Mouse (Mus musculus) layer of hippocampus, adult 11-12 months (tissue): ENCODE measurements around the gene Tfec.

ENCODE experiments used
- DNase-seq: peaks from one replicate; pipeline ENCODE4 v3.0.0; 2022; ENCODE audit warnings: low spot score

Tfec gene

GRCm38 (mm10) chr6:16898251-16898862 is at the start of gene Tfec:
Tfec (minus strand) TSS chr6:16898441.
- DNase-seq = no peak

GRCm38 (mm10) chr6:16947837-16948236 is 49.6 kb upstream of the Tfec start:
- no peak for DNase-seq

GRCm38 (mm10) chr6:16943513-16943912 is 45.3 kb upstream of the Tfec start:
- no peak for DNase-seq

GRCm38 (mm10) chr6:16942433-16942832 is 44.2 kb upstream of the Tfec start:
- DNase-seq = no peak

- no peak for DNase-seq
Measured at GRCm38 (mm10) chr6:16931059-16931458, 32.8 kb upstream of the Tfec start.

- DNase-seq = no peak
Measured at GRCm38 (mm10) chr6:16920111-16920656, 21.9 kb upstream of the Tfec start.

GRCm38 (mm10) chr6:16891819-16892218 is 6.4 kb downstream of the Tfec start:
- no peak for DNase-seq

GRCm38 (mm10) chr6:16883537-16884307 is 14.5 kb downstream of the Tfec start:
- no peak for DNase-seq

- no peak for DNase-seq
Measured at GRCm38 (mm10) chr6:16874021-16874542, 24.2 kb downstream of the Tfec start.

- no peak for DNase-seq
Measured at GRCm38 (mm10) chr6:16870067-16870466, 28.2 kb downstream of the Tfec start.

GRCm38 (mm10) chr6:16868314-16868713 is 29.9 kb downstream of the Tfec start:
- no peak for DNase-seq

- no peak for DNase-seq
Measured at GRCm38 (mm10) chr6:16862753-16863508, 35.3 kb downstream of the Tfec start.

GRCm38 (mm10) chr6:16862050-16862449 is 36.2 kb downstream of the Tfec start:
- no peak for DNase-seq

- DNase-seq = no peak
Measured at GRCm38 (mm10) chr6:16855879-16856545, 42.2 kb downstream of the Tfec start.

- no peak for DNase-seq
Measured at GRCm38 (mm10) chr6:16854977-16855376, 43.3 kb downstream of the Tfec start.

GRCm38 (mm10) chr6:16846521-16846920 is 51.7 kb downstream of the Tfec start:
- DNase-seq = no peak

GRCm38 (mm10) chr6:16835631-16836030 is 62.6 kb downstream of the Tfec start:
- DNase-seq = no peak

- DNase-seq = no peak
Measured at GRCm38 (mm10) chr6:16828304-16828703, 69.9 kb downstream of the Tfec start.

GRCm38 (mm10) chr6:16821985-16822384 is 76.3 kb downstream of the Tfec start:
- no peak for DNase-seq

GRCm38 (mm10) chr6:16806302-16806701 is 91.9 kb downstream of the Tfec start:
- DNase-seq = no peak

GRCm38 (mm10) chr6:16797669-16798068 is 100.6 kb downstream of the Tfec start:
- DNase-seq = peak; percentile 34

GRCm38 (mm10) chr6:16796914-16797313 is 101.3 kb downstream of the Tfec start:
- peak; percentile 6 for DNase-seq
